Mouse (Mus musculus): ENCODE data around the gene Ttll5. TPM values are rescaled to one million over a fixed set of nuclear protein-coding genes. Genes with fewer than 3 reads are reported as not detected.

The Ttll5 gene
- total and polyA plus RNA-seq, 3 experiments, result 7.4 to 18.5 TPM; not detected in 1

DNA sequence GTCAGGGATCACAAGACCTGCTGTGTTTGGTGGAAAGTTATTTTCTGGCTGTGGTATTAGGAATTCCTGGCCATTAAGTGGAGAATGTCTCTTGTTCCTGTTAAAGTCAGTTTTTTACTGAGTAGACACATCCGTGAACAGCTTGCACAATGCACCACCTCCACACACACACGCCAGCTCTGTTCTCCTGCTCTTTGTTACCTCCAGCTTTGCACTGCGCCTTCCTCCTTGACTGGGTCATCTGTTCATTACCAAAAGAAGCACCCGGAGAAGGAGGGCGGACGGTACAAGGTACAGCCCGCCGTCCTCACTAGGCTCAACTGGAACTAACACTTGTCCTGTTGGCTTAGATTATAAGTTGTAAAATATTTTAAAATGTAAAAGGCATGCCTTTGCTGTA lies 278.2 kb downstream of the Ttll5 start:
- no peak for DNase-seq (ENCODE audit: low read depth, low spot score)
- Histone ChIP-seq H3K4me3 (ENCODE audit: control insufficient read depth in 1 of 2, insufficient read depth in 1 of 2, low read depth in 2 of 2, low read length in 2 of 2) (no peak overlapping the region), H3K27me3 (ENCODE audit: control insufficient read depth in 1 of 2, insufficient read depth in 2 of 2, low read length in 2 of 2) (no peaks in the 10 kb centered on the region; a peak in 1 of 4 replicates), H3K27ac (ENCODE audit: control insufficient read depth, low read depth, low read length) (no peak overlapping the region), H3K36me3 (ENCODE audit: control insufficient read depth in 1 of 2, insufficient read depth in 2 of 2, low read length in 2 of 2) (no peaks in the 10 kb centered on the region), H3K9ac (ENCODE audit: control insufficient read depth, low read depth, low read length, poor library complexity, severe bottlenecking) (no peak overlapping the region), H3K4me1 (ENCODE audit: control insufficient read depth in 1 of 2, insufficient read depth in 2 of 2, low read length in 2 of 2) (no peaks in the 10 kb centered on the region), H3K9me3 (replicated peaks; ENCODE audit: insufficient read depth, low read length) (no peaks in the 10 kb centered on the region), H3K79me2 (ENCODE audit: control insufficient read depth, insufficient read depth, low read length, poor library complexity) (no peaks in the 10 kb centered on the region)
- no peak for TF ChIP-seq SMC3 (IDR thresholded peaks at IDR 0.05; ENCODE audit: low read depth, low read length)
- no peak for TF ChIP-seq GATA1 (IDR thresholded peaks at IDR 0.05; ENCODE audit: low read depth, low read length)
- no peak for TF ChIP-seq SIN3A (IDR thresholded peaks at IDR 0.05; ENCODE audit: low read length)
- TF ChIP-seq MAZ (IDR thresholded peaks at IDR 0.05; ENCODE audit: low read depth, low read length), result no peak
- TF ChIP-seq USF1 (IDR thresholded peaks at IDR 0.05; ENCODE audit: low read depth, low read length), result no peak
- TF ChIP-seq ZMIZ1 (IDR thresholded peaks at IDR 0.05; ENCODE audit: low read depth, low read length), result no peak
- TF ChIP-seq MYB (IDR thresholded peaks at IDR 0.05; ENCODE audit: low read depth, low read length), result no peak
- TF ChIP-seq NELFE (IDR thresholded peaks at IDR 0.05; ENCODE audit: low read depth, low read length), result no peak
- no peak for TF ChIP-seq NRF1 (IDR thresholded peaks at IDR 0.05; ENCODE audit: insufficient read depth, low read depth, low read length, poor library complexity, severe bottlenecking)
- TF ChIP-seq RAD21 (IDR thresholded peaks at IDR 0.05; ENCODE audit: low read depth, low read length), result no peak
- TF ChIP-seq UBTF (IDR thresholded peaks at IDR 0.05; ENCODE audit: borderline replicate concordance, insufficient read depth, low read depth, low read length), result no peak
- TF ChIP-seq GABPA (IDR thresholded peaks at IDR 0.05; ENCODE audit: low read depth, low read length), result no peak
- no peak for TF ChIP-seq MYC (IDR thresholded peaks at IDR 0.05; ENCODE audit: low read depth, low read length)
- TF ChIP-seq MAFK (IDR thresholded peaks at IDR 0.05; ENCODE audit: borderline replicate concordance, low read depth, low read length), result no peak
- TF ChIP-seq ZNF384 (IDR thresholded peaks at IDR 0.05; ENCODE audit: low read depth, low read length), result no peak
- TF ChIP-seq POLR2A (IDR thresholded peaks at IDR 0.05; ENCODE audit: control insufficient read depth in 1 of 2, insufficient read depth in 1 of 2, low read depth in 1 of 2, low read length in 2 of 2, poor library complexity in 1 of 2), result no peak
- TF ChIP-seq CHD1 (IDR thresholded peaks at IDR 0.05; ENCODE audit: low read depth, low read length), result no peak

DNA sequence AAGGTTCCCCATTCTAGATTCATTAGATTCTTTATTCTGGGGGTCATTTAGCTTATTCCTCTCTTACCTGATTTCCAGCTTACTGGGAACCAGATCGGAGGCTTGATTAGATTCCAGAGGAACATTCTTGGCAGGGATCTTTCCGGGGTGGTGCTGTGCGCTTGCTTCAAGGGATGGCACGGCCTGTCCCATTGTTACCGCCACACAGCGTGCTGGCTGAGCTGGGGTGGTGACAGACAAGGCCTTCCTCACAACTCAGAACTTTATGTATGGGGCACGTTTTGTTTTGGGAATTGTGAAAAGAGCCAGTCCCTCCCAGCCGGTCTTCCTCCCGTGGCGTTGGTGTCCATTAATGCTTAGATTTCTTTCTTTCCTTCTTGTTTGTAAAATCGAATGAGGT lies 278.9 kb downstream of the Ttll5 start:
- no peaks in the 10 kb centered on the region for H3K4me1 ChIP-seq (ENCODE audit: control insufficient read depth in 1 of 2, insufficient read depth in 2 of 2, low read length in 2 of 2)
- H3K36me3 ChIP-seq (ENCODE audit: control insufficient read depth in 1 of 2, insufficient read depth in 2 of 2, low read length in 2 of 2), result no peaks in the 10 kb centered on the region
- TF ChIP-seq MYC (IDR thresholded peaks at IDR 0.05; ENCODE audit: low read depth, low read length) (no peak), JUND (IDR thresholded peaks at IDR 0.05; ENCODE audit: low read depth, low read length) (no peak), USF1 (IDR thresholded peaks at IDR 0.05; ENCODE audit: low read depth, low read length) (no peak), RAD21 (IDR thresholded peaks at IDR 0.05; ENCODE audit: low read depth, low read length) (no peak), HCFC1 (IDR thresholded peaks at IDR 0.05; ENCODE audit: low read depth, low read length) (no peak), BHLHE40 (IDR thresholded peaks at IDR 0.05; ENCODE audit: borderline replicate concordance, low read depth, low read length) (no peak), USF2 (IDR thresholded peaks at IDR 0.05; ENCODE audit: borderline replicate concordance in 1 of 2, insufficient read depth in 1 of 2, low read depth in 1 of 2, low read length in 2 of 2) (no peak), ZC3H11A (IDR thresholded peaks at IDR 0.05; ENCODE audit: low read depth, low read length) (no peak), TBP (IDR thresholded peaks at IDR 0.05; ENCODE audit: low read depth, low read length) (no peak), ELF1 (IDR thresholded peaks at IDR 0.05; ENCODE audit: low read depth, low read length) (no peak), CHD2 (IDR thresholded peaks at IDR 0.05; ENCODE audit: low read length) (no peak), TAL1 (IDR thresholded peaks at IDR 0.05; ENCODE audit: low read length) (no peak), MAZ (IDR thresholded peaks at IDR 0.05; ENCODE audit: low read depth, low read length) (no peak), POLR2A (IDR thresholded peaks at IDR 0.05; ENCODE audit: control insufficient read depth in 1 of 2, insufficient read depth in 1 of 2, low read depth in 1 of 2, low read length in 2 of 2, poor library complexity in 1 of 2) (no peak), NELFE (IDR thresholded peaks at IDR 0.05; ENCODE audit: low read depth, low read length) (no peak)
- H3K9ac ChIP-seq (ENCODE audit: control insufficient read depth, low read depth, low read length, poor library complexity, severe bottlenecking), result no peak overlapping the region
- no peak overlapping the region for H3K27ac ChIP-seq (ENCODE audit: control insufficient read depth, low read depth, low read length)
- H3K9me3 ChIP-seq (replicated peaks; ENCODE audit: insufficient read depth, low read length), result no peaks in the 10 kb centered on the region
- DNase-seq (ENCODE audit: low read depth, low spot score), result no peak
- H3K27me3 ChIP-seq (ENCODE audit: control insufficient read depth in 1 of 2, insufficient read depth in 2 of 2, low read length in 2 of 2), result no peaks in the 10 kb centered on the region; a peak in 1 of 4 replicates
- no peak overlapping the region for H3K4me3 ChIP-seq (ENCODE audit: control insufficient read depth in 1 of 2, insufficient read depth in 1 of 2, low read depth in 2 of 2, low read length in 2 of 2)
- no peaks in the 10 kb centered on the region for H3K79me2 ChIP-seq (ENCODE audit: control insufficient read depth, insufficient read depth, low read length, poor library complexity)
